ENCODE assay signal across 8 mouse cellular contexts in genomic region chr12:32897199-32898120, GRCm38 (mm10). TPM values are rescaled to one million over a fixed set of nuclear protein-coding genes. Genes with fewer than 3 reads are reported as not detected.
DNase-seq lines count a peak whose midpoint lies in the region; ATAC-seq lines count a peak whose summit lies in the region.

No protein-coding gene starts in this region.

- DNase-seq in adrenal gland, adult (ENCODE audit: inconsistent age in 2 of 2, low spot score in 1 of 2): peak; percentile 83 to 96
- peak; percentile 94 for DNase-seq in embryo, embryonic 10 days (ENCODE audit: low spot score)
- peak; percentile 85 for DNase-seq in gastrocnemius, postnatal 14 days
- DNase-seq in left cerebral cortex, postnatal 10 days (ENCODE audit: extremely low spot score in 1 of 2, low spot score in 2 of 2): peak; percentile 76 to 87
- peak; percentile 89 for DNase-seq in skeletal muscle tissue, adult 2 months (ENCODE audit: low read depth, low spot score)
- DNase-seq in yolk sac, embryonic 10.5 days (ENCODE audit: low spot score): peak; percentile 67

- no peaks in the 10 kb centered on the region for H3K27me3 ChIP-seq in intestine, embryonic 15.5 days (replicated peaks)
- H3K27me3 ChIP-seq in midbrain, embryonic 12.5 days: peaks cover 11% of the 10 kb centered on the region; the same call in 1 of the 2 replicates

- 0 out of 2 replicates have a peak, but pooled peaks cover 3% of the 10 kb centered on the region for H3K4me1 ChIP-seq in intestine, embryonic 15.5 days (replicated peaks)
- H3K4me1 ChIP-seq in midbrain, embryonic 12.5 days: peaks cover 3% of the 10 kb centered on the region; the same call in 1 of the 2 replicates

- no peak overlapping the region for H3K4me3 ChIP-seq in intestine, embryonic 15.5 days (replicated peaks)
- H3K4me3 ChIP-seq in midbrain, embryonic 12.5 days: no peak overlapping the region

- WGBS in intestine, embryonic 15.5 days: 49% methylated on average over 13 of the region's 13 CpGs
- WGBS in midbrain, embryonic 12.5 days: 49% methylated on average over 13 of the region's 13 CpGs

- no peaks in the 10 kb centered on the region for H3K9me3 ChIP-seq in intestine, embryonic 15.5 days
- no peaks in the 10 kb centered on the region for H3K9me3 ChIP-seq in midbrain, embryonic 12.5 days

- no peaks in the 10 kb centered on the region for H3K36me3 ChIP-seq in intestine, embryonic 15.5 days
- H3K36me3 ChIP-seq in midbrain, embryonic 12.5 days: no peaks in the 10 kb centered on the region

- peak; percentile 84 for ATAC-seq in intestine, embryonic 15.5 days
- ATAC-seq in midbrain, embryonic 12.5 days (ENCODE audit: low FRiP score, low read depth): peak; percentile 89

- intact Hi-C loops in gastrocnemius, postnatal 14 days (cut with DNase I; ENCODE audit: low total_unique reads): loop anchor here (5.0 to 10.0 kb wide), 3 partner anchors 65 to 613 kb away; no protein-coding TSS in a partner anchor
- intact Hi-C loops in left cerebral cortex, postnatal 10 days (cut with DNase I): loop anchor here (1.0 to 5.0 kb wide), 3 partner anchors 260 to 930 kb away; no protein-coding TSS in a partner anchor

- no peak overlapping the region for H3K27ac ChIP-seq in intestine, embryonic 15.5 days
- H3K27ac ChIP-seq in midbrain, embryonic 12.5 days (replicated peaks): no peak overlapping the region

- no peak overlapping the region for H3K4me2 ChIP-seq in intestine, embryonic 15.5 days (replicated peaks)
- H3K4me2 ChIP-seq in midbrain, embryonic 12.5 days (replicated peaks): no peak overlapping the region

- no peak overlapping the region for H3K9ac ChIP-seq in intestine, embryonic 15.5 days
- H3K9ac ChIP-seq in midbrain, embryonic 12.5 days (replicated peaks): no peak overlapping the region

RNA-seq across cellular contexts. Expression of gene Sypl, which starts 56.2 kb away (rescaled TPM):
- total RNA-seq in gastrocnemius, postnatal 14 days (2021): 100 to 1,000 TPM; 124 TPM
- 157 and 159 TPM in 2 replicates for polyA plus RNA-seq in intestine, embryonic 15.5 days (2015; fragmentation: Nextera tagmentation; extraction: Ambion mirVana)
- total RNA-seq in left cerebral cortex, postnatal 10 days (2021): 10 to 100 TPM; 30.3 to 32.4 TPM
- 39.9 and 41.0 TPM in 2 replicates for polyA plus RNA-seq in midbrain, embryonic 12.5 days (2016; fragmentation: Nextera tagmentation; extraction: Ambion mirVana)
